Mouse (Mus musculus) lung, postnatal 0 days (tissue): ENCODE measurements around the gene Kndc1. TPM values are rescaled to one million over a fixed set of nuclear protein-coding genes. Genes with fewer than 3 reads are reported as not detected.

ENCODE experiments used
- ATAC-seq: fragments of 200-750 bp; cut with Nextera tagmentation; 2 replicates; pipeline ENCODE4 v1.8.0; 2017; ENCODE audit warnings: moderate library complexity
- DNase-seq: peaks from one replicate; pipeline ENCODE4 v3.0.0-alpha.2; 2016; ENCODE audit warnings: low spot score
- H3K27ac ChIP-seq: fragments of 300-500 bp; sonication (generic); 2 replicates; pipeline ENCODE4 v1.5.1; 2014; ENCODE audit warnings: antibody characterized with exemption, mild to moderate bottlenecking, low read length, mixed read lengths
- H3K27me3 ChIP-seq: fragments of 300-500 bp; sonication (generic); replicated peaks from 2 replicates; pipeline ENCODE4 v1.6.1; 2014; ENCODE audit warnings: low read length, mixed read lengths; ENCODE audit not compliant: insufficient read depth
- H3K36me3 ChIP-seq: fragments of 300-500 bp; sonication (generic); 2 replicates; pipeline ENCODE4 v1.6.1; 2014; ENCODE audit warnings: low read length, mixed read lengths; ENCODE audit not compliant: insufficient read depth
- H3K4me1 ChIP-seq: fragments of 300-500 bp; sonication (generic); 2 replicates; pipeline ENCODE4 v1.6.1; 2014; ENCODE audit warnings: antibody characterized with exemption, low read depth, low read length, mixed read lengths; ENCODE audit not compliant: insufficient read depth
- H3K4me2 ChIP-seq: fragments of 300-500 bp; sonication (generic); replicated peaks from 2 replicates; pipeline ENCODE4 v1.6.1; 2014; ENCODE audit warnings: low read depth, mild to moderate bottlenecking, low read length, moderate library complexity, mixed read lengths
- H3K4me3 ChIP-seq: fragments of 300-500 bp; sonication (generic); 2 replicates; pipeline ENCODE4 v1.5.1; 2014; ENCODE audit warnings: low read depth, low read length
- H3K9ac ChIP-seq: fragments of 300-500 bp; sonication (generic); replicated peaks from 2 replicates; pipeline ENCODE4 v1.6.1; 2014; ENCODE audit warnings: low read depth, mild to moderate bottlenecking
- H3K9me3 ChIP-seq: fragments of 300-500 bp; sonication (generic); 2 replicates; pipeline ENCODE4 v1.6.1; 2016; ENCODE audit warnings: low read length, mixed read lengths
- CTCF ChIP-seq: IDR thresholded peaks from 2 replicates; pipeline ENCODE4 v1.5.1; 2016; ENCODE audit warnings: antibody characterized with exemption, mild to moderate bottlenecking
- EP300 ChIP-seq: IDR thresholded peaks from 2 replicates; pipeline ENCODE4 v1.6.1; 2016; ENCODE audit warnings: antibody characterized with exemption, mild to moderate bottlenecking, control low read depth
- WGBS: fragments of 180-500 bp; shearing (Covaris S2); extraction: QIAGEN DNeasy Blood & Tissue Kit; methylation state at CpG from one replicate; pipeline ENCODE4 v1.1.7; 2014; 5-methylcytosine and 5-hydroxymethylcytosine counted together
- polyA plus RNA-seq: library from polyadenylated mRNA; unstranded; fragments of >200 nt; fragmentation: Nextera tagmentation; extraction: Ambion mirVana; gene quantifications from 2 replicates; pipeline ENCODE4 v1.2.1, GENCODE M21; 2015

The Kndc1 gene
- polyA plus RNA-seq, 1 experiment from 2014 or later: 0.97 TPM

- Histone ChIP-seq H3K36me3 (no peaks in the 10 kb centered on the region), H3K4me2 (no peak overlapping the region), H3K4me1 (no peaks in the 10 kb centered on the region), H3K9me3 (no peaks in the 10 kb centered on the region), H3K27me3 (no peaks in the 10 kb centered on the region), H3K27ac (no peak overlapping the region), H3K9ac (no peak overlapping the region), H3K4me3 (no peak overlapping the region)
- TF ChIP-seq EP300: no peak
- TF ChIP-seq CTCF: no peak
- 26% methylated on average over 6 of the region's 6 CpGs for WGBS
- DNase-seq: no peak
- no peak for ATAC-seq
Observed at GRCm38 (mm10) chr7:139878621-139879020, 15.9 kb upstream of the Kndc1 start.

- H3K9me3 ChIP-seq: no peaks in the 10 kb centered on the region
- H3K27ac ChIP-seq: no peak overlapping the region
- H3K4me2 ChIP-seq: no peak overlapping the region
- no peak overlapping the region for H3K9ac ChIP-seq
- H3K36me3 ChIP-seq: no peaks in the 10 kb centered on the region
- H3K4me1 ChIP-seq: no peaks in the 10 kb centered on the region
- WGBS: 78% methylated on average over 4 of the region's 4 CpGs
- ATAC-seq: no peak
- H3K27me3 ChIP-seq: no peaks in the 10 kb centered on the region
- DNase-seq: no peak
- H3K4me3 ChIP-seq: no peak overlapping the region
- no peak for TF ChIP-seq EP300
- no peak for TF ChIP-seq CTCF
Observed at GRCm38 (mm10) chr7:139883545-139883944, 11.0 kb upstream of the Kndc1 start.

- Histone ChIP-seq H3K27me3 (peaks cover 12% of the 10 kb centered on the region; the same call in 1 of the 2 replicates), H3K4me2 (no peak overlapping the region), H3K4me1 (no peaks in the 10 kb centered on the region), H3K9ac (no peak overlapping the region), H3K9me3 (no peaks in the 10 kb centered on the region), H3K36me3 (no peaks in the 10 kb centered on the region), H3K4me3 (no peak overlapping the region), H3K27ac (no peak overlapping the region)
- no peak for DNase-seq
- TF ChIP-seq EP300 (no peak), CTCF (no peak)
- ATAC-seq: no peak
- WGBS: 41% methylated on average over 5 of the region's 5 CpGs
Observed at GRCm38 (mm10) chr7:139891779-139892178, 2.7 kb upstream of the Kndc1 start.

GRCm38 (mm10) chr7:139896271-139896670, 1.8 kb downstream of the Kndc1 start:
- H3K9me3 ChIP-seq: no peaks in the 10 kb centered on the region
- no peaks in the 10 kb centered on the region for H3K36me3 ChIP-seq
- ATAC-seq (no peak), DNase-seq (no peak)
- no peak overlapping the region for H3K4me2 ChIP-seq
- H3K27ac ChIP-seq: no peak overlapping the region
- peaks cover 12% of the 10 kb centered on the region; the same call in 1 of the 2 replicates for H3K27me3 ChIP-seq
- no peak overlapping the region for H3K4me3 ChIP-seq
- no peaks in the 10 kb centered on the region for H3K4me1 ChIP-seq
- H3K9ac ChIP-seq: no peak overlapping the region
- no peak for TF ChIP-seq CTCF
- no peak for TF ChIP-seq EP300
- 81% methylated on average over 7 of the region's 7 CpGs for WGBS

DNA sequence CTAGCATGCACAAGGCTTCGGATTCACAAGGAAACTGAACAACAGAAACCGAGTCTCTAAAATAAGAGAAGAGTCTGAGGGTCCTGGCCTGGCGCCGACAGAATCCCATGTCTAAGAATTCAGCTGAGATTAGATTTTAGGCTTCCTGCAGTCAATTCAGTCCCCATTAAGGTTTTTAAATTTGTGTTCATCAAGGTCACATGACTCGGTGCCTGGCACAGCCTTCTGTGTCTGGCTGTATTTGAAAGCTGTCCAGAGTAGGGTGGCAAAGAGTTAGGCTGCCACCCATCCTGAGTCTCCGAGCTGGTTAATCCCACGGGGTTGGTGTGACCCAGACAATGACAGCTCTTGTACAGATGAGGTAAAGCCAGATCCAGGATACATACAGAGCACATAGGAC, 2.3 kb downstream of the Kndc1 start:
- Histone ChIP-seq H3K36me3 (no peaks in the 10 kb centered on the region), H3K4me3 (no peak overlapping the region), H3K27me3 (peaks cover 12% of the 10 kb centered on the region; the same call in 1 of the 2 replicates), H3K4me1 (no peaks in the 10 kb centered on the region), H3K27ac (no peak overlapping the region), H3K9ac (no peak overlapping the region), H3K4me2 (no peak overlapping the region), H3K9me3 (no peaks in the 10 kb centered on the region)
- WGBS: 73% methylated on average over 7 of the region's 7 CpGs
- no peak for TF ChIP-seq CTCF
- ATAC-seq (no peak), DNase-seq (no peak)

DNA sequence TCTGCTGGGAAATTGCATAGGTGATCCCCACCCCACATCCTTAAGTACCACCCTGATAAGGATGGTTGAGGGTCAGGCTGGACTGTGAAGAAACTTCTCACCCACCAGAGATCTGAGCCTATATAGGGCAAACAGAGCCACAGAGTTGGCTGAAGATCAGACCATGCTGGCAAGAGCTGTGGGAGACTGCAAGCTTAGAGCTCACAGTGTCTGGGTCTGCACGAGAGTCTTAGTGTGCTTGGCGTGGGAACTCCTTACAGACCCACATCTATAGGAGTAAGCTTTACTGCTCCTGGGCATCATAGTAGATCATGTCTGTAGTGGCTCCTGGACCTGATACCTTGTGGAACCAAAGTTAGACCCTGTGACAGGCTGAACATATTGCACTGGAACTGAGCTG, 4.1 kb downstream of the Kndc1 start:
- TF ChIP-seq EP300 (no peak), CTCF (no peak)
- Histone ChIP-seq H3K27me3 (peaks cover 12% of the 10 kb centered on the region; the same call in 1 of the 2 replicates), H3K9me3 (no peaks in the 10 kb centered on the region), H3K4me1 (no peaks in the 10 kb centered on the region), H3K36me3 (no peaks in the 10 kb centered on the region), H3K9ac (no peak overlapping the region), H3K4me3 (no peak overlapping the region), H3K4me2 (no peak overlapping the region), H3K27ac (no peak overlapping the region)
- ATAC-seq: no peak
- DNase-seq: no peak
- WGBS: 81% methylated on average over 2 of the region's 2 CpGs

DNA sequence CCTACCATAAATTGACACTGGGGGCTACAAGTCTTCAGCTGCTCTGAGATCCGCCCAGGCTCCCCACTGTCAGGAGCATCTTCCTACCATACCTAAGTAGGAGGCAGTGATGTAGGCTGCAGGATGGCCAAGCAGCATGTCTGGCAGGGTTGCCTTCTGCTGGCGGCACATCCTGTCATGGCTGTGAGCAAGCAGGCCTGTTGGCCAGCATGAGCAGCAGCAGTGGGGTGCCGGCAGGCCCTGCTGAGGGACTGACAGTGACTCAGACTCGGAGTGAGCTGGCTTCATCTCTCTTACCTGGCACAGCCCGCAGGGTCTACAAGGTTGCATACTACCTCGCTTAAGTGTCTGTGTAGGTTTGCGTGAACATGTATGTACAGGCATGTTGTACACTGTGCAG, 5.0 kb downstream of the Kndc1 start:
- no peak overlapping the region for H3K4me3 ChIP-seq
- H3K4me2 ChIP-seq: no peak overlapping the region
- ATAC-seq (no peak), DNase-seq (no peak)
- H3K4me1 ChIP-seq: no peaks in the 10 kb centered on the region
- H3K9ac ChIP-seq: no peak overlapping the region
- H3K27me3 ChIP-seq: peaks cover 9% of the 10 kb centered on the region; the same call in 1 of the 2 replicates
- H3K36me3 ChIP-seq: no peaks in the 10 kb centered on the region
- TF ChIP-seq CTCF: no peak
- TF ChIP-seq EP300: no peak
- no peak overlapping the region for H3K27ac ChIP-seq
- H3K9me3 ChIP-seq: no peaks in the 10 kb centered on the region
- 78% methylated on average over 7 of the region's 7 CpGs for WGBS
